Mouse (Mus musculus) cerebellum, postnatal 25 days (tissue): ENCODE measurements around the gene Nup214.

Experiments
- DNase-seq, 2 experiments: peaks; one replicate each; pipeline ENCODE4 v3.0.0; 2021; ENCODE audit warnings: mixed read lengths in 2 of 2

Gene Nup214

DNA sequence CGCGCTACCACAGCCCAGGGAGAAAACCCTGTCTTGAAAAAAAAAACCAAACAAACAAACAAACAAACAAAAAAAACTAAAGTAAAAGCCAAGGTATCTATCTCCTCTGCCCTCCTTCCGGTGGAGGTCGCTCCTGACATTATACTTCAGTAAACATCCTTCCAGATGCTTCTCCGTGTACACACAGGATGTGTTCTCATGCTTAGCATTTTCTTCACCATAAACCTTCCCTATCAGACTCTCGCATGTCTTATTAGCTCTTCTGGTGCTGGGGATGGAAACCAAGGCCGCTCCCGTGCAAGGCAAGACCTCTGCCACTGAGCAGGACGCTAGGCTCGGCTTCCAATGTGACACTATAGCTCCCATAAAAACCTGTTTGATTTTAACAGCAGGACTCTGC, 103.5 kb downstream of the Nup214 start:
- no peak for DNase-seq

DNA sequence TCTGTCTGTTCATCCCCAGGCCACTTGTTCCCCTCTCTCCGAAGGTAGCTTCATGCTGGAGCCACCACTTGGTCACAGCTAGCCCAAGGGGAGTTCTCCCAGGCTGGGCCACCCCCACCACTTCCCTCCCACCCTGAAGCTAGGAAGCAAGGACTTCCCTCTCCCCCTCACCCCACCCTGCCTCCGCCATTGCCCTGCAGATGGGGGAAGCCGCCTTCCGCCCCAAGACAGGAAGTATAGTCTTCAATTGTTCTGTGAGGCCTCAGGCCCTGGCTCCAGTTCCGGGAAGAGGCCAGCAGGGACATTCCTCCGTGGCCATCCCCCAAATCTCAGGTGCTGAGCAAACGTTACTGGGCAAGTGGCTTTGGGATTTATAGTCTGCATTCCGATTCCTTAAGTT, 104.3 kb downstream of the Nup214 start:
- DNase-seq, result no peak

DNA sequence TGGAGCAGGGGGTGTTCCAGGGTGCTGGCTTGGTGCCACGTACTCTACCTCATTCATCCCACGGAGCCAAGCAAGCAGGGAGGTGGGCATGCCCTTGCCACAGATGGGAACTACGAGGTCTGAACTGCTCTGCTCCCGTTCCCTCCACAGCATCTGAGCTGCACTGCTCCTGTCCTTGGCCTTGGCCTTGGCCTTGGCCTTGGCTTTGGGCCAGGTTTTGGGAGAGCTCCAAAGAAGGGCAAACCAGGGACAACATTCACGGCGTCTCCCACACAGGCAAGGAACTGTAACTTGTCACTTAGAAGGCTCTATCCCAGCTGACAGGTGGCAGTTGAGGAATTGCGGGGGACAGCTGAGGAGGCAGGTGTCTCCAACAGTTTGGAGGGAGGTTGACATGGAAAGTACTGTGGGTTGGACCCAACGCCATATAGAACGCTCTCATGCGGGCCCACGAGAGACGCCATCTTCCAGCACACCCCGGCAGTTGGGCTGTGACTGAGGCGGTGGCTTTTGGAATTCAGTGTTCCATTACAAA, 105.0 kb downstream of the Nup214 start:
- no peak for DNase-seq

DNA sequence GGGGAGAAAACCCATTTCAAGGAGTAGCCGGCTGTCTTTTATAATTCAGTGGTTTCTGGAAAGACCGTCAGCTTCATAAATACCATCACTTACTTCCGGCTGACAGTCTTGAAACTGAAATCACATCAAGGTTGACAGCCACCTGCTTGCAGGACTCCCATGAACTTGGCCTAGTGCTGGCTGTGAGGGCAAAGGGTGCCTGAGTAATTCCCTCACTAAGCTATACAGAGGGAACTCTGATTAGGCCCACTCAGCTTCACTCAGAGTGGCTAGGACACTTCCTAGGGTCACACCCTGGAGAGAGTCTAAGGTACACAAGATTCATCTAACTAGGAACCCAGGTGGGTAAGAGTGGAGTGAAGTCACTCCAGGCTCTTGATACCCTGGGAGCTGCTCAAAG, 106.4 kb downstream of the Nup214 start:
- no peak for DNase-seq

DNA sequence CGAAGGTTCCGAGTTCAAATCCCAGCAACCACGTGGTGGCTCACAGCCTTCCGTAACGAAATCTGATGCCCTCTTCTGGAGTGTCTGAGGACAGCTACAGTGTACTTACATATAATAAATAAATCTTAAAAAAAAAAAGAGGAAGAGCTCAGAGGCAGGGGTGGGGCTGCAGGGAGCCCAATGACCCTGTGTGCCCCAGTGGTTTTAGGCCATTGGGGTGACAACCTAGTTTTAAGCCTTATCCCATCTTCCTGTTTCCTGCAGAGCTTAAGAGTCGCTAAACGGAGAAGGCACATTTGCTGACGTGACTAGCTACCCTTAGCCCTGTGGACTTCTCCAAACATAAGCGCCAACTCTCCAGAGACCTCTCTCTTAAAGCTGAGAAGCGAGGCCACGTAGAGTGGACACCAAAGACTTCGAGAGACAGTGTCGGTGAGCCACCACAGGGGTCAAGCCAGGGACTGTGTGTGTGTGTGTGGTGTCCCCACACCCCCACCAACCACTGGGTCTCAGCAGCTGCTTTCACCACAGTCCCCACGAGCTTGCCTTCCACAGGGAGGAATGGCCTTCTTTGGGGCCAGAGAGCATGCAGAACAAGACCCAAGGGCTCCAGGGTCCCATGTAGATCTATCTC, 107.2 kb downstream of the Nup214 start:
- DNase-seq, result no peak

DNA sequence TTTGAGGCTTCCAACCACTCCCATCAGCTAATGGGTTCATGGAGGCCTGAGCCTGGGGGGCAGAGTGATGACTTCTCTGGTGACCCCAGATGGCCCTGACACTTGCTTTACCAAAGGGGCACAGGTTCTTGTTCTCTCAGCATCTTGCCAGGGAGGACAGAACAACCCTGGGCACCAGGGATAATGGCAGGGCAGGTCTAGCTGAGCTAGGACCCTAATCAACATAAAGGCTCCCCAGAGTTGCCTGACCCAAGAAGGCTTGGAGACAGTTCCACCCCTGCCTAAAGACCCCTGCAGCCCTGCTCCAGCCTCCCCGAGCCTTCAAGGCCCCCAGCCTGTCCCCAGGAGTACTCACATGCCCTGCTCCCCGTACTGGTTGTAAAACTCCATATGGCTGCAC, 108.0 kb downstream of the Nup214 start:
- no peak for DNase-seq

DNA sequence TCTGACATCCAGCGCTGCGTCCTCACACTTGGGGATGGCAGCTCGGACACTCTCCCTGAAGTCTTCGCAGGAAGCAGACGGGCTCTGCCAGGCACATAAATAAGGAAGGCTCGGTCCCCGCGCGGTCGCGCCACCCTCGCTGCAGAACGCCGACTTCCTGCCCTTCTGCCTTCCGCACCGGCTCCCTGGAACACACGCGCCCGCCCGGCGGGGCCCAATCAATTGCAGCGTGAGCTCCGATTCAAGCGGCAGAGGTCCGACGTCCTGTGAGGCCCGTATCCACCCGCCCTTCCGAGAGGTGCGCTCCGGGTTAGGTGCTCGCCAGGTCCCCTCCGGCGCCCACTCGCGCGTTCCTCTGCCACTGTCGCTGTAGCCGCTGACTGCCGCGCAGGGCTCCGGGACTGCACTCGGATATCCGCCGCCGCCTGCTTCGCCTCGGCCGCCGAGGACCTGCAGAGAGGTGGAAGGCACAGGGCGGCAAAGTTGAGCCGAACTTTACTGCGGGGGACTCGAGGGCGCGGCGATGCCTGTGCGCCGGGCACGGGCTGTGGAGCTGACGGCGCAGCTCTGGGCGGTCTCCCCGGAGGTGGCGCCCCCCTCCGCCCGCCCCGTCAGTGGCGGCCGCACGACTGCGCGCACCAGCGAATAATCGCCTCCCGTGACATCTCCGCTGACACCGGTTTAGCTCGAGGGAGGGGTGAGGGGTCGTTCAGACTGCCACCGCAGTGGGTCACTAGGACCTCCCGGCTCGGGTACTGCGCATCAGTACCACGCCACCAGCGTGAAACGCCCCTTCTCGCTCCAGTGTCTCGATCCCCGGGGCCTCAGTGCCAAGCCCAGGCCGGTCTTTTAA, 109.1 kb downstream of the Nup214 start:
- peak; percentile 47 for DNase-seq

DNA sequence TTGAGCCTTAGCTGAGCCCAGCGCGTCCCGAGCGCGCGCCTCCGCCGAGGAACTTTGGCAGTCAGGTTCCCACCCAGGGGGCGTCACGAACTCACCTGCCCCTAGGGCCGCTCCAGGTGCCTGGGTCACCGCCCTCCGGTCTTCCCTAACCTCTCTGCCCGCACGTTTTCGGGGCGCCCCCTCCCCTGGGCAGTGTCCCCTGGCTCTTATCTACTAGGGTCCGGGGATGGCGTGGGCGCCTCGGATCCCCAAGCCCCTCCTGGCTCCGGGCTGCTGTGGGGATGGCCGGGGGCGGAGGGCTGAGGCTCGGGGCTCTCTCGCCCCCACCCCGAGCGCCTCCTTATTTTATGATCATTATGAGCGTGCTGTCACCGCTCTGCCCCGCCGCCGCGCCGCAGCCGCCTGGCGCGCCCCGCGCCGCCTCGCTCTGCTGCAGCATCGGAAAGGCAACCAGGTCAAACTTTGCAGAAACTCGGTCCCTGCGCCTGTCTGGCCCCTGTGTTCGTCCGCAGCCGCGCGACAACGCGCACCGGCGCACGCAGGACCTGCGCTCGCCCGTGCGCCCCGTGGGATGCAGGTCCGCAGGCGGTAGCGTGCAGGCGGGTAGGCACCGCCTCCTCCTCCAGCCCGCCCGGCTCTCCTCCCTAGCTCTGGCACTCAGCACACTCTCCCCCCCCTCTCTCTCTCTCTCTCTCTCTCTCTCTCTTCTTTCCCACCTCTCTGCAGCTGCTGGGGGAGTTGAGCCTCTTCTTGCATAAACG, 110.1 kb downstream of the Nup214 start, which contains the start of gene Fam78a:
Gene Fam78a, minus strand, starts transcription at position 747 of the 761 bp plus-strand sequence.
- DNase-seq, result peak; percentile 45 to 64

DNA sequence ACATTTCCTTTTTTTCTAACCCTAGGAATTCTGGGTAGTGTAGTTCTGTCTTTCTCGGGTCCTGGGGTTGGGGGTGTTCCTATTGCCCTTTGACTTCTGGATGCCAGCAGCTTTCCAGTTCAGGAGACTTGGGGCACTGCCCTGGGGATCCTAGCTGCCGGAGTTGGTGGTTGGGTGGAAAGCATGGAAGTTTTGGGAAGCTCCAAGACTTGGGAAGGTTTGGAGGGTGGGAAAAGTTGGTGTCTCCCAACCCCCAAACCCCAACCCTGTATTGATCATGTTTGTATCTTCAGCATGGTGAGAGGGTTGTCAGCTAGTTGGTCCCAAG, 110.6 kb downstream of the Nup214 start:
- DNase-seq, result no peak

DNA sequence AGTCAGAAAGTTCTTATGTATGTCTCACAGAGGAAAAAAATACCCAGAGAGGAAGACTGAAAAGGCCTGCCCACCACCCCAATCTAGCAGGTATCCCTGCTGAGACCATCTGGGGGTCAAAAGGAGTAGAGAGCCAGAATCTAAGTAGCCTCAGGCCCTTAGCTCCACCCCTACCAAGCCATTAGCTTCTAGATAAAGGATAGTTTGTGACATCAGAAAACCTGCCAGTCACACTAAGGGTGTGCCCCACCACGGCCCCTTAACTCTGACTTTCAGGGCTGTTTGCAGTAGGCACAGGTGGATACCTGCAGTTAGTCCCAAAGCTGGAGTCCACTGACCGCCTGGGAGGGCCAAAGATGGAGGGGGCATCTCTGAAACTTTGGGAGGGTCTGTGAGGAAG, 111.0 kb downstream of the Nup214 start:
- DNase-seq, result no peak

DNA sequence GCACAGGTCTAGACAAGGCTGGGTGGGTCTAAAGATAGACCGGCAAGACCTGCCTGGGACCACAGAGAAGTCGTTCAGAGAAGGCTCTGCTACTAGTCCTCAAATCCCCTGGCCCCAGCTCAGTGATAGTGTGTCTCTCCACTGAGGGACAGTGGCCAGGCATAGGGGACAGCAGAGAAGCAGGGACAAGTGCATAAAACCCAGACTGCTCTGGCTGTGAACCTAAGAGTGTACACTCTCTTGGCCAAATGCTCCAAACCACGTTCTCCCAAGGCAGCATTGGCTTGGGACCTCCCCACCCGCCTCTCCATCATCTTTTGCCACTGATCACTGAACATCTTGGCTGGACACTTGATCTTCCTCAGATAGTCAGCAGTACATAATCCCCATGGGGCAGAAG, 113.4 kb downstream of the Nup214 start:
- DNase-seq, result no peak

DNA sequence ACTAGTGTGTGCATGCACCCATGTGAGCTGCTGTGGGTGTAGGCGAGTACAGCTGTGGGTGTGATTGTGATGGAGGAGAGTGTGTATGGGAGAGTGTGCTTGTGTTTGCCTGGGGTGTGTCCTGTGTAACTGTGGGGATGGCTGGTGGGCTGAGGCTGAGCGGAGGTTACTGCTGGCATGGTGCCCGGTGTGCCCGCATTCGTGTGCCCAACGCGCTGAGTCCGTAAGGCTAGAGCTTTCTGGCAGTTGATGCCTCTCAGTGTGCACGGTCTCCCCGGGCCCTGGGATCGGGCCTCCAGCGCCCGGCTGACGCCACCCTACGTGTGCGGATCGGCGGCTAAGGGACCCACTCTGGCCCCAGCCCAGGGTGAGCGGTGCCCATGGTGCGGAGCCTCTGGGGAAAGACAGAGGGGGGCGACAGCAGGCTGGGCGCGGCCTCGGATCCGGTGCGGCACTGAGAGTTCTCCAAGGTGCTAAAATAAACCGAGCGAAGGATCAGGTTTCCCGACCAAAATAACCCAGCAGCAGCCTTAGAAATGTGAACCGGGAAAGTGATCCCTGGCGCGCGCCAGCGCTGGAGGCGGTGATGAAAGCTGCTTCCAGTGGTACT, 114.2 kb downstream of the Nup214 start:
- DNase-seq, result peak; percentile 37 to 41

DNA sequence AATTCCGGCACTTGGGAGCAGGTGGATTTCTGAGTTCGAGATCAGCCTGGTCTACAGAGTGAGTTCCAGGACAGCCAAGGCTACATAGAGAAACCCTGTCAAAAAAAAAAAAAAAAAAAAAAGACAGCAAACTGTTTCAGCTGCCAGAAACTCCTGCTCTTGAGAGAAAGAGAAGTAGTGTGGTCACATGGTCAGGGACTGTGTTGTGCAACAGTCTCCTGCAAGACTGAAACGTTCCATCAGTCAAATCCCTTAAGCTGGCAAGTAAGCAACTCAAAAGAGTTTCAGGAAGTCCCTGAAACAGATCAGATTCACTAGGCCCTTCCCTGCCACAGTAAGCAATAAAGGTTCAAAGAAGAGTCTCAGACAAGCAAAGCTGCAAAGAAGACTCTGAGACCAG, 115.4 kb downstream of the Nup214 start:
- no peak for DNase-seq

DNA sequence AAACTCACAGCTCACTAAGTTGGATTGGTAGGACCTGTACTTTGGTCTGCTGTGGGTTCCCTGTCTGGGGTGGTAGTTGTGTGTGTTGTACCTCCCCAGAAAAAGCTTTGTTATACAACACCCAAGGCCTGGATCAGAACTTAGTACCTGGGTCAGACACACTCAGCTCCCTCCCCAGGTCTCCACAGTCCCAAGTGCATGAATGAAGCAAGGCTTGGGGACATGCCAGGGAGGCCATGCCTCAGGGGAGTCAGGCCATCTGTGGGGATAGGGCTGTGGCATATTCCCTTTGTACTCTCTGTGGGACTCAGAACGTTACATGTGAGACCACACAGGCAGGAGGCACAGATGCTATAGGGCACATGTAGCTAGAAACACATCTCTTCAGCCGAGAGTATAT, 115.9 kb downstream of the Nup214 start:
- peak in 1 of 2 experiments; percentile 32 for DNase-seq

DNA sequence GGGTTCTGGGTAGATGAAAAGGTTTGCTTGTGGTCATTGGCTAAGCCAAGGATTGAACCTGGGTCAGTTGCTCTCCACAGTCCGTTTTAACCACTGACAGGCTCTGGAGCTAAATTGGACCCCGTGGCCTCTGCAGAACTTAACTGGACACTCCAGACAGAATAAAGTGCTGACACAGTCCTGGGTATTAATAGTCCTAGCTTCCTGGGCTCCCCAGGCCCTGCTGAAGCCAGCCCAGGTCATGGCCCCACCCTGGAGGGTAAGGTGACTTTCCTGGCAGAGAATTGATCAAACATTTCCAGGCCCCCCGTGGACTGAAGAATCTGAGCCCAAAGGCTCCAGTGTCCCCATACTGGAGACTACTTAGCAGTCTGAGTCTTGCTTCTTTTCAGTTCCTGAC, 117.7 kb downstream of the Nup214 start:
- no peak for DNase-seq

DNA sequence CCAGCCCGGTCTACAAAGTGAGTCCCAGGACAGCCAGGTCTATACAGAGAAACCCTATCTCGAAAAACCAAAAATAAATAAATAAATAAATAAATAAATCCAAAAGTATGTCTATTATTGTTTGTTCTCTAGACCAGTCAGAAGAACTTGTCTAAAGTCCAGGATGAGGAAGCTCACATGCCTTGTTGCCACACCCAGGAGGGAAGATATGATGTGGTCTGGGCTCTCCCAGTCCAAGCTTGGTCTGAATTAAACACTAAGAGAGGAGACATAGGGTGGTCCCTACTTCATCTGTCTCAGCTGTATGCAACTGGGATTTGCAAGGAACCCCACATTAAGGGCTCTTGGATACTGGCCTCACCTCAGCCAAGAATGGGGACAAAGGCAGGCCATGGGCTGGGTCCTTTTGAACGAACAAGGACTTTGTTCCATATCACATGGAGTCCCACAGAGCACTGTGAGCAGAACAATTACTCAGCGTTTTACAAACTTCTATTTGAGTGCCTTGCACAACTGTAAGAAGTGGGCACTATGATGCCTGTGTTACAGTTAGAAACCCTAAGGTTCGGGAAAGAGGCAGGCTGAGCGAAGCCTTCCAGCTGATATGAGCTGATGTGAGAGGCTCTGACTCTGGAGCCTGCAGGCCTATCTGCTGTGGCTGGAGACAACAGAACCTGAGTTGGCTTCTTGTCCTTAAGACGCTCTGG, 119.9 kb downstream of the Nup214 start:
- DNase-seq, result no peak

DNA sequence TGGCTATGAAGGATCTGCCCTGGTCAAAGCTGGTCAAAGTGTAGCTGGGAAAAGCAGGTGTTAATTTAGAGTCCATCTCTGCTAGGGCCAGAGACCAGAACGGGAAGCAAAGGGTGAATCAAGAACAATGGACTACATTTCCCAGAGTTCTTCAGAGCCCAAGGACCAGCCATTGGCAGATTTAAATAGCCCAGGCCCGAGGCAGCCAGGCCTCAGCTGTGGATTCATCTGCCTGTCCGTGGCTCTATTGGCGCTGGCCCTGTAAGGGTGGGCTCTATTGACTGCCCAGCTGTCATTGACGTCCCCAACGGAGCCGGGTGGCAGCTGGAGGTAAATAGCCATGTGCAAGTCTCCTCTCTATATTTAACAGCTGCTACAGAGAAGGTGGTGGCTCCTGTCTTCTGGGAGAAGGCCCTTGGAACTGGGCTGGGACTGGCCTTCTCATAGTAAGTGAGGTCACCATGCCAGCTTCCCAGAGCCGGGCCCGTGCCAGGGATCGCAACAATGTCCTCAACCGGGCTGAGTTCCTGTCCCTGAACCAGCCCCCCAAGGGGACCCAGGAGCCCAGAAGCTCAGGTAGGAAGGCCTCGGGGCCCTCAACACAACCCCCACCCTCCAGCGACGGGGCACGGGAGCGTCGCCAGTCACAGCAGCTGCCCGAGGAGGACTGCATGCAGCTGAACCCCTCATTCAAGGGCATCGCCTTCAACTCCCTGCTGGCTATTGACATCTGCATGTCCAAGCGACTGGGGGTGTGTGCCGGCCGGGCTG, 121.3 kb downstream of the Nup214 start, which contains the start of gene Plpp7:
Gene Plpp7, plus strand, starts transcription at position 178 of the 771 bp plus-strand sequence.
- peak; percentile 87 for DNase-seq

DNA sequence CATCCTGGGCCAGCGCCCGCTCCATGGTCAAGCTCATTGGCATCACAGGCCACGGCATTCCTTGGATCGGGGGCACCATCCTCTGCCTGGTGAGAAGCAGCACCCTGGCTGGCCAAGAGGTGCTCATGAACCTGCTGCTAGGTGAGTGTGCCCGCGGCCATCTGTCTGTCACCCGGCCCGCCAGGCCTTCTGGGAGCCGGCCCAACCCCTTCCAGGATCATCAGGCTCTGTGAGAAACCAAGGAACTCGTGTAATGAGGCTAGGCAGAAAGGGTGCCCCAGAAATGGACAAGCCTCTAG, 121.8 kb downstream of the Nup214 start:
- DNase-seq, result peak; percentile 79 to 84

DNA sequence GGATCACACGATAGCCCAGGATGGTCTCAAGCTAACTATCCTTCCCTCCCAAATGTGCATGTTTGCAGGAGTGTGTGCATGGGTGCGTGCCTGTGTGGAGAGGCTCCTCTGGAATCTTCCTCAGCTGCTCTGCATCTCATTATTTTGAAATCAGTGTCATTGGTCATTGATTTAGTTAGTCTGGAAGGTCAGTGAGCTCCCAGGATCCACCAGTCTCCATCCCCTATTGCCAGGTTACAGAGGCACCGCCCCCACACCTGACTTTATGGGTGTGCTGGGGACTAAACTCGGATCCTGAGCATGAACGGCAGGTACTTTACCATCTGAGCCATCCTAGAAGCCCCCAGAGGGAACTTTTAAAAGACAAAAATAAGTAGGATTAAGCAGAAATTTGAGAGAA, 128.7 kb downstream of the Nup214 start:
- DNase-seq, result no peak

DNA sequence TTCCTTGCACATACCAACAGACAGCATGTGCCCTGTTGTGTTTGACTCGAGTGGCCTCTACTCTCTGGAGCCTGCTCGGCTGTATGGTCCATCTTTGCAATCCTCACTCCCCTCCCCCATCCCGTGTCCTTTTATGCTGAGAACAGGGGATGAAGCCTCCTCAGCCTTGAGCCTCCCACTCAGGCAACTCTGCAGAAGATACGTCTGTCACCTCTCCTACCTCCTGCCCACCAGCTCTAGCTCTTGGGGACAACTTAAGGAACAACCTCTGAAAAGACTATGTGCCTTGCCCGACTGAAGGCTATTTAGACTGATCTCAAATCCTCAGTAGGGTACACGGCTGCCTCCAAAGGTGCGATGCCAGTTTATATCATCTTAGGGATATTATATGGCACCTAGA, 129.3 kb downstream of the Nup214 start:
- no peak for DNase-seq
